Mouse (Mus musculus): Measurements from ENCODE around the gene Ppm1l.

Gene Ppm1l

GRCm38 (mm10) chr3:69597211-69597610, 280.6 kb downstream of the Ppm1l start:
- no peak for DNase-seq (ENCODE audit: low spot score in 2 of 2)

GRCm38 (mm10) chr3:69597816-69598215, 281.2 kb downstream of the Ppm1l start:
- no peak for DNase-seq (ENCODE audit: low spot score in 2 of 2)

- peak; percentile 43 to 68 for DNase-seq (ENCODE audit: low spot score in 2 of 2)
Measured at GRCm38 (mm10) chr3:69598261-69599165, 281.9 kb downstream of the Ppm1l start, which contains the start of gene B3galnt1. TSS of gene B3galnt1 (minus strand) at chr3:69598960.

- no peak for DNase-seq (ENCODE audit: low spot score in 2 of 2)
Measured at GRCm38 (mm10) chr3:69599166-69599500, 282.5 kb downstream of the Ppm1l start.

- DNase-seq (ENCODE audit: low spot score in 2 of 2), result no peak
Measured at GRCm38 (mm10) chr3:69606923-69607322, 290.3 kb downstream of the Ppm1l start.

GRCm38 (mm10) chr3:69607468-69607867, 290.8 kb downstream of the Ppm1l start:
- DNase-seq (ENCODE audit: low spot score in 2 of 2), result no peak

GRCm38 (mm10) chr3:69607909-69608308, 291.2 kb downstream of the Ppm1l start:
- DNase-seq (ENCODE audit: low spot score in 2 of 2), result no peak
